Mouse (Mus musculus) brain, embryonic 14.5 days (tissue): ENCODE results near the gene Twf2.
"Not testable (repeated sequence)": the region's sequence is repeated elsewhere in the genome, so short reads cannot be mapped to it uniquely, and the experiment has no call there.

Experiments used
- CTCF ChIP-seq: fragments of 200-500 bp; IDR thresholded peaks from 2 replicates; pipeline ENCODE4 v1.5.1; 2012; ENCODE audit warnings: inconsistent platforms, mild to moderate bottlenecking, moderate library complexity, borderline replicate concordance; ENCODE audit not compliant: insufficient read depth, insufficient read length; ENCODE audit errors: extremely low read depth
- POLR2A ChIP-seq: fragments of 200-500 bp; IDR thresholded peaks from 2 replicates; pipeline ENCODE4 v1.6.1; 2012; ENCODE audit warnings: mild to moderate bottlenecking, inconsistent platforms, borderline replicate concordance; ENCODE audit not compliant: poor library complexity, insufficient read depth, insufficient read length, severe bottlenecking; ENCODE audit errors: extremely low read depth

- not testable (repeated sequence) for TF ChIP-seq POLR2A, CTCF
These were observed 33.9 kb upstream of the Twf2 start for GRCm38 (mm10) chr9:106169006-106169405.
